Mouse (Mus musculus): ENCODE measurements around the gene Uox.

GRCm38 (mm10) chr3:146589523-146589922 lies 19.3 kb downstream of the Uox start:
- no peak for TF ChIP-seq CTCF (IDR thresholded peaks at IDR 0.05; ENCODE audit: low read depth, low read length)
- no peak for TF ChIP-seq POLR2A (IDR thresholded peaks at IDR 0.05; ENCODE audit: extremely low read depth, insufficient read depth, low read length)
